Mouse (Mus musculus): ENCODE data around the gene Cep41.

DNA sequence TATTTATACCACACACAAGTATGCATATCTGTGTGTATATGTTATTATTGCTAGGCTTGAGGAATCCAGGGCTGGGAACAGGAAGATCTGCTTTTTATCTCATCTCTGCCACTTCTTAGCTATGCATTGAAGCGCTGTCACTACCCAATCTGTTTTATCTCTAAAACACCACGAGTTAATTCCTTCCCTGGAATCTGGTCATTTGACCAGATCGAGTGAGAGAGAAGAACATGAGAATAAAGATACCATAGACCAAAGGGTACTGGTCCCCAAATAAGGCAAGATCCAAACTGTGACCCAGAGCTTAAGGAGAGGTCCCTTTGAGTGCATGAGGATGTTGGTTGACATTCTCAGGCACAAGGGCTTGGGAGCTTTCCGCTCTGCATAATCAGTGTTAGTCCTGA is 71.6 kb downstream of the Cep41 start:
- TF ChIP-seq CTCF (IDR thresholded peaks at IDR 0.05; ENCODE audit: extremely low read depth, insufficient read depth, insufficient read length, insufficient replicate concordance), result no peak
- no peak for TF ChIP-seq POLR2A (IDR thresholded peaks at IDR 0.05; ENCODE audit: low read depth, low read length)
